Mouse (Mus musculus): ENCODE measurements around the gene Wfdc17. TPM values are rescaled to one million over a fixed set of nuclear protein-coding genes. Genes with fewer than 3 reads are reported as not detected.

The Wfdc17 gene
- total RNA-seq, 2 experiments from 2014 or later: not detected

- no peak for DNase-seq (ENCODE audit: low spot score in 2 of 2)
- intact Hi-C loops (cut with DNase I): loop anchor here (10.0 kb wide), 1 partner anchor 101 kb away; no protein-coding TSS in a partner anchor
Observed at GRCm38 (mm10) chr11:83735881-83736280, 32.1 kb downstream of the Wfdc17 start.

DNA sequence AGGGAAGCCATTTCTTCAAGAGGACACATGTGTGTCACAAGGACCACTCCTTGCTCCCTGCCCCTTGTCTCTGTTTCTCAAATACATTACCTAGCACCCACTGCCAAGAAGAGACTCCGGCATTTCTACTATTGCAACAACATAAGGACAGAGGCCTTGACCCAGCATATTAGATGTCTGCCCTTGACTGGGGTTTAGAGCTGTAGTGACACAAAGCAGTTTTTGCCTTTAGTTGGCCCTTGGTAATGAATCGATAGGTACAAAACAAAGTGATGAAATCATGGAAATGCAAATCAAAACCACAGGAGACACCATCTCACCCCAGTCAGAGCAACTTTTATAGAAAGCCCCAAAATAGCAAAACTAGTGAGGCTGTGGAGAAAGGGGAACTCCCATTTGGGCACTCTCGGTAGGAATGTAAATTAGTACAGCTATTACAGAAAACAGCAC is 33.3 kb downstream of the Wfdc17 start:
- no peak for DNase-seq (ENCODE audit: low spot score in 2 of 2)
- intact Hi-C loops (cut with DNase I): loop anchor here (10.0 kb wide), 1 partner anchor 102 kb away; no protein-coding TSS in a partner anchor

DNA sequence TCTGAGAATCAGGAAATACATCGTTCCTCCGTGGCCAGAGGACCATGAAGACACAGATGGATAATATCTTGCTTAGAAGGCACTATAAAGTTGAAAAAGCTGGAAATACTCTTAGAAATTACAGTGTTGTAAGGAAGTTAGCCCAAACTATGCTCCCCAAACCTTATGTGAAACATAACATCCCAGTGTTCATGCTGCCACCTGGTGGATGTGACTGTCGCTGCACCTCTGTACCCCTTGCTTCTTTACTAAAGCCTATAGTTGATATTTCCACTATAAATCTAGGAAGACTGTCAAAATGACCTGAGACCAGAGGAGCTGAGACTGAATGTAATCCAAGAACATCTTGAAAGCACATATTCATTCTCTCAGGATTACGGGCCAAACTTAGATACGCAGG is 35.5 kb downstream of the Wfdc17 start:
- intact Hi-C loops (cut with DNase I): loop anchor here (1.0 to 10.0 kb wide), 3 partner anchors 104 to 298 kb away; no protein-coding TSS in a partner anchor
- DNase-seq (ENCODE audit: low spot score in 2 of 2): peak; percentile 76 to 83

- DNase-seq (ENCODE audit: low spot score in 2 of 2): no peak
- intact Hi-C loops (cut with DNase I): no loop called here
Observed at GRCm38 (mm10) chr11:83740443-83740991, 36.7 kb downstream of the Wfdc17 start.

DNA sequence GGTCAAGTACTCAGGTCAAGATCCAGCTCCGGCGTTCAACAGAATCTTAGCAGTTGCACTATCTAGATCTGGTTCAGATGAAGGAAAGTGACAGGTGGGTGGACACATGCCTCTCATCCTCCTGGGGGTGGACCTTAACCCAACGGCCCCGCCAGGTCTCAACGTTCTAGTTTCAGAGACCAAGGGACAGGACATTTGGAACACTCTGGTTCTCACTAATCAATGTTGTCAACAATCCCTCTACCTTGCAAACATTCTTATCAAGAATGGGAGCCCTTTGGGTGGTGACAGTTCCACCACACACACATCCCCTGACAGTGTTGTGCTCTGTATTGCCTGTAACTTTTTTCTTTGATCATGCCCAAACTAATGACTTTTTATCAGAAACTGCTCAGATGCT is 38.0 kb downstream of the Wfdc17 start:
- no peak for DNase-seq (ENCODE audit: low spot score in 2 of 2)
- intact Hi-C loops (cut with DNase I): no loop called here

- no peak for DNase-seq (ENCODE audit: low spot score in 2 of 2)
- intact Hi-C loops (cut with DNase I): no loop called here
Observed at GRCm38 (mm10) chr11:83742731-83743355, 39.1 kb downstream of the Wfdc17 start.

- no peak for DNase-seq (ENCODE audit: low spot score in 2 of 2)
- intact Hi-C loops (cut with DNase I): no loop called here
Observed at GRCm38 (mm10) chr11:83743525-83743924, 39.7 kb downstream of the Wfdc17 start.

- intact Hi-C loops (cut with DNase I): no loop called here
- no peak for DNase-seq (ENCODE audit: low spot score in 2 of 2)
Observed at GRCm38 (mm10) chr11:83746152-83746551, 42.4 kb downstream of the Wfdc17 start.

- DNase-seq (ENCODE audit: low spot score in 2 of 2): no peak
- intact Hi-C loops (cut with DNase I): no loop called here
Observed at GRCm38 (mm10) chr11:83746681-83747080, 42.9 kb downstream of the Wfdc17 start, which contains the start of gene Wfdc21. Gene Wfdc21, plus strand, starts transcription at chr11:83746940.

DNA sequence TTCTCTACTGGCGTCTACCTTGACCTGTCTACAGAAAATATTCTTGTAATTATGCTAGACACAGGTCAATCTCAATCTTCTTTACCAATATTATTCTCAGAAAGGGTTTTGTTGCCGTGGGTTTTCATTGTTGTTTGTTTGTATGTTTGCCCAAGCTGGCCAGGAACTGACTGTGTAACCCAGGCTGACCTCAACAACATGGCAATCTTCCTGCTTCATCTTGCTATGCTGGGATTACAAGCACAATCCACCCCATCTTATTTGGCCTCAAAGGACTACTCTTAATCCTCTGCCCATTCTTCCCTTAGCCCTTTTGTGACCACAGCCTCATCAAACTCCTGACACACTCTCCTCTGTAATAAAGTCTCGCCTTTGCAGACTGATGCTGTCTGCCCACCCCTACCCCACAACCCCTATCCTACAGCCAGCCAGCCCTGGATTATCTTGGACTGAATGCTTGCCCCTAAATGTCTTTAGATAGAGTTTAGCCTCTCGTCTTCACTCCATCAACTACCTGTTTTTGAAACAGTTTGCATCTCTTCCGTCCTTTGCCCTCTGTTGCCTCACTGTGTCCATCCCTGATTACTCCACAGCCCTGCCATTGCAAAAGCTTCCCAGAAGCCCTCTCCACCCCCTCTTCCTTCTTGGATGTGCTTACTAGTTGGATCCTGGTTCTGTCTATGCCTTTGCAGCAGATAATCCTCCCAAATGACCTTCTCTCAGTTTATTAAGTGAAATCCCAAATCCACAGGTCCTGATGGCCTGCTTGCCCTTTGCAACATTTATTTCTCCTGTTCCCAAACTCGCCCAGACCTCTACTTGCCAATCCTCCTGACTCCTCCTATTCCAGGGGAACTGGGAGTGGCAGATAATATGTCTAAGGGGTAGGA is 43.8 kb downstream of the Wfdc17 start:
- intact Hi-C loops (cut with DNase I): no loop called here
- no peak for DNase-seq (ENCODE audit: low spot score in 2 of 2)

DNA sequence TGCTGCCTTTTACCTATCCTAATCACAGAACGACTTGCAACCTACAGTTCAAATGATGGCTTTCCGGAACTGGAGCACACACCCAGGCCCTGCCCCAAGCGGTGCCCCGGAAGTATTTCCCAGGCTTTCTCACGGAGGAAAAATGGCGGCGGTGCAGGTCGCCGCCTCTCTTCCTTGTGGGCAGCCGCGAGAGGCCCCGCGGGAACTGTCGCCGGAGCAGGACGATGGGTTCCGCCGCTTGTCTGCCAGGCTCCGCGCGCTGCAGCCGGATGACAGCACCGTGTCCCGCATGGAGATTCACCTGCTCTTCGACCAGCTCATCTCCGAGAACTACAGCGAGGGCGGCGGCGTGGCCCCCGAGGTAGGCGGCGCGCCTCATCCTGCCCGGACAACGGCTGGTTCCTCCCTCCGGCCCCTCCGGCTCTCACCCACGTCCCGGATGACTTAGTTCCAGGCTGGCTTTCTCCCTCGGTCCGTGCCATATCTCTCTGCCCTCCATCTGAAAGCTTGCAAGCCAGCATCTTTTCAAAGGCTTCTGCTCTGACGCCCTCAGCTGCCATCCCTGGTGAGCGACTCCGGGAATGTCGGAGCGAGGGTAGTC is 49.9 kb downstream of the Wfdc17 start, which contains the start of gene Heatr6:
Gene Heatr6 (plus strand): TSS at position 116 of the 601 bp plus-strand sequence.
- intact Hi-C loops (cut with DNase I): no loop called here
- peak; percentile 90 to 91 for DNase-seq (ENCODE audit: low spot score in 2 of 2)

GRCm38 (mm10) chr11:83754227-83754626 is 50.4 kb downstream of the Wfdc17 start:
- no peak for DNase-seq (ENCODE audit: low spot score in 2 of 2)
- intact Hi-C loops (cut with DNase I): no loop called here

Other genes starting within 250 kb of the Wfdc17 start
- gene Mmp28, start 240.9 kb upstream of the Wfdc17 start, total RNA-seq (2021): 1 to 10 TPM; 3.9 to 4.3 TPM
- gene Taf15, start 230.9 kb upstream of the Wfdc17 start, total RNA-seq (2021): 10 to 100 TPM; 48.4 to 65.7 TPM
- not detected for gene Heatr9, start 181.8 kb upstream of the Wfdc17 start, total RNA-seq (2021)
- gene Ccl5, start 173.5 kb upstream of the Wfdc17 start, total RNA-seq (2021): not detected
- 1 to 10 TPM; 3.6 to 7.9 TPM for gene Ccl9, start 125.4 kb upstream of the Wfdc17 start, total RNA-seq (2021)
- gene Ccl6, start 110.9 kb upstream of the Wfdc17 start, total RNA-seq (2021): 1 to 10 TPM; 1.7 to 2.4 TPM
- gene Rpl9-ps1, start 58.4 kb upstream of the Wfdc17 start, total RNA-seq (2021): not detected
- not detected for gene Ccl3, start 54.6 kb upstream of the Wfdc17 start, total RNA-seq (2021)
- gene Ccl4, start 41.4 kb upstream of the Wfdc17 start, total RNA-seq (2021): not detected
- gene Wfdc18, start 5.0 kb downstream of the Wfdc17 start, total RNA-seq (2021): 1 to 10 TPM; 1.9 to 3.1 TPM
- not detected for gene Wfdc21, start 42.9 kb downstream of the Wfdc17 start, total RNA-seq (2021)
- 10 to 100 TPM; 12.3 to 14.8 TPM for gene Heatr6, start 49.7 kb downstream of the Wfdc17 start, total RNA-seq (2021)
- gene Hnf1b, start 146.1 kb downstream of the Wfdc17 start, total RNA-seq (2021): under 1 TPM; 0.18 to 0.30 TPM
- 10 to 100 TPM; 12.5 to 13.7 TPM for gene Ddx52, start 238.1 kb downstream of the Wfdc17 start, total RNA-seq (2021)

All from left cerebral cortex, postnatal 25 days (tissue).